Mouse (Mus musculus) cerebellum, adult 8-10 months (tissue): ENCODE measurements around the gene Calhm5.
A peak's percentile ranks its signal among the peaks of the same experiment; 100 is the strongest.

Source experiments
- DNase-seq: peaks from one replicate; pipeline ENCODE4 v3.0.0; 2022

Gene Calhm5

DNA sequence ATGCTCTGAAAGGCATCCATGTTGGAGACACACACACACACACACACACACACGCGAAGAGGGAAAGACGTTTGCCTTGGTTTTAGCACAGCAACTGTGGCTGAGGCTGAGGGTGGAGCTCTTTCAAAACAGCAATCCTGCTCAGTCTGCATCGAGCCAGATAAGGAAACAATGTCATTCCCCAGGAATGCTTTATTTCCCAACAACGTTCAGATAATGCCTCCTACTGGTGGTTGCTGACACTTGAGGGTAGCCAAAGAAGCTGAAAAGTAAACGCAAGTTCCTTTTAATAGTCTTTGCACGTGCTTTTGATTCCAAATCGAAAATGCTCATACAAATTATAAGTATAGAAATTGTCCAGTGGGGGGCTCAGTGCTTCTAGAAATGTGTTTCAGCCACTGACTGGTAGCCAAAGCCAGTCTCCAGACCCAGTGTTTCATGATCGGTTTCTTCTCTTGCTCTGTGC, at the start of gene Calhm5:
Calhm5 (minus strand) TSS at position 102 of the 466 bp plus-strand sequence.
- peak; percentile 4 for DNase-seq

DNA sequence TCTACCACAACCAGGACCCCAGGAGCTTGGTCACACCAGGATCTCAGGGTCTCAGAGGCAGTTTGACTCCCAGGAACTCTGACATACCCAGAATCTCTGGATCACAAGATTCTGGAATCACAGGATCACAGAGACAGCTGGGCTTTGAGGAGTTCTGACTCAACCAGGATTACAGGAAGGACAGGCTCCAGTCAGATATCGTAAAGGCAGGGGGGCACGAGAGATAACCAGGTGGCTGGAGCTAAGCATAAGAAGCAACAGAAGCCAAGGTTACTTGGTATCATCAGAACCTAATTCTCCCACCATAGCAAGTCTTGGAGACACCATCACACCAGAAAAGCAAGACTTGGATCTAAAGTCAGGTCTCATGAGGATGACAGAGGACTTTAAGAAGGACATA, 45.4 kb upstream of the Calhm5 start:
- DNase-seq: no peak

DNA sequence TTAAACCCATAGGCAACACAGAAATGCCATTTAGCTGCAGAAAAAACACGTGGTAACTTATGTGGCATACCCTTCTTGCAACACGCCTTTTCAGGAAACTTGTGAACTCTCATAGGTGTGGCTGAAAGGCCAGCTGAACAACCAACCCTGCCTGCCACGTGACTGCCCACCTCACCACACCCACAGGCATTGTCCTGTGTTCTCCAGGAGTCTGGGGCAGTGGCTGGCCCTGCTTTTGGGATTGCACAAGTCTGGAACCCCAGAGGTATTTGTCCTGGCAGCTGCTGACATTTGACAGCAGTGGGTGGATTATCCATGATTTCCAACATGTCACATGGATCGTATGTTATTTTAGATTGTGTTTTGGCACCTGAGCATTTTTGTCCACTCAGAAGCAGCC, 43.4 kb upstream of the Calhm5 start:
- DNase-seq: no peak

- no peak for DNase-seq
Measured at GRCm38 (mm10) chr10:34138027-34138426, 41.7 kb upstream of the Calhm5 start.

DNA sequence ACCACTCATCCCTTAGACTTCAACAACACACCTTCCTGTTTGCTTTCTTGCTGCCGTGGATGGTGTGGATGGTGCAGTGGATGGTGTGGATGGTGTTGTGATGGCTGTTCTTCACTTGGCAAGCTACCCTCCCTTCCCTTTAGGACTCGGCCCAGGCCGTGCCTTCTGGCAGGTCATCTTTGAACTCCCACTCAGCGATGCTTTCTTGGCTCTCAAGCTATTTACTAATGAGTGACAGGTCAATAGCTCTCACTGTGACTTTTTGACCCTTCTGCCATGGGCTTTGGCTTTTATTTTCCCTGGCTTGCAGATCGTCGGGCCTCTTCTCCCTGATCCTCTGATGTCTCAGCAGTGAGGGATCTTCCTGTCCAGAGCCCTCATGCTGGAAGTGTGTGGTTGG, 40.1 kb upstream of the Calhm5 start:
- no peak for DNase-seq

DNA sequence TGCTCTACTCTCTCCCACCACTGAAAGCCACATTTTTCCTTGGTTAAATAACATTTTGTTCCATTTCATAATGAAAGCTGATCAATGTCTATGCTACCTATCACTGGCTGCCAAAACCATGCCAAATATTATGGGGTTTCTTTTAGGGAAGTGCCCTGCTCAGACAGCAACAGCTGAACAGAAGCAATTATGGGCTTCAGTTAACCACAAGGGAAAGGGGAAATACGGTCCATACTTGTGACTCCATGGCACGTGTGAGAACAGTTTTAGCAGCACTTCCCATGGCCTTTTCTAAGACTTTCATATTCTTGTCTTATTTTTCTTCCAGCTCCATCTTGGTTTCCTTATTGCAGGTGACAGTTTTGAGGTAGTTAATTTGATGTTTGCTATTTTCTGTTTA, 35.0 kb upstream of the Calhm5 start:
- DNase-seq: no peak

DNA sequence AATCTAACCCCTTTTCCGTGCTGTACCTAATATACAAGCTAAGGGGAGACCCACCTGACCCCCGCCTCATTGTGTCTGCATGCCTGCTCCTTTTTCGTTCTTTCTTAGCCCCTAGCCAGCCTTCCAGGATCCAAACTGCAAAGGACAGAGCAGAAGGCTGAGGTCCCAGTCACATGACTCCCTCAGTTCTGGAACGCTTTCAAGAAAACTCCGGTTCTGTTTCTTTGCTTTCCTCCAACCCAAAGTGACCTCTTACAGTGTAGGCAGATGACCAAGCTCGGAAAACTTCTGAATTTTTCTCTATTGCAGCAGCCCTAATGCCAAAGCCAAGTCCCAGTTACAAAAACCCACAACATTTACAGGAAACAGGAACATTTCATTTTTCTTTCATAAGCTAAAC, 32.1 kb upstream of the Calhm5 start:
- no peak for DNase-seq

DNA sequence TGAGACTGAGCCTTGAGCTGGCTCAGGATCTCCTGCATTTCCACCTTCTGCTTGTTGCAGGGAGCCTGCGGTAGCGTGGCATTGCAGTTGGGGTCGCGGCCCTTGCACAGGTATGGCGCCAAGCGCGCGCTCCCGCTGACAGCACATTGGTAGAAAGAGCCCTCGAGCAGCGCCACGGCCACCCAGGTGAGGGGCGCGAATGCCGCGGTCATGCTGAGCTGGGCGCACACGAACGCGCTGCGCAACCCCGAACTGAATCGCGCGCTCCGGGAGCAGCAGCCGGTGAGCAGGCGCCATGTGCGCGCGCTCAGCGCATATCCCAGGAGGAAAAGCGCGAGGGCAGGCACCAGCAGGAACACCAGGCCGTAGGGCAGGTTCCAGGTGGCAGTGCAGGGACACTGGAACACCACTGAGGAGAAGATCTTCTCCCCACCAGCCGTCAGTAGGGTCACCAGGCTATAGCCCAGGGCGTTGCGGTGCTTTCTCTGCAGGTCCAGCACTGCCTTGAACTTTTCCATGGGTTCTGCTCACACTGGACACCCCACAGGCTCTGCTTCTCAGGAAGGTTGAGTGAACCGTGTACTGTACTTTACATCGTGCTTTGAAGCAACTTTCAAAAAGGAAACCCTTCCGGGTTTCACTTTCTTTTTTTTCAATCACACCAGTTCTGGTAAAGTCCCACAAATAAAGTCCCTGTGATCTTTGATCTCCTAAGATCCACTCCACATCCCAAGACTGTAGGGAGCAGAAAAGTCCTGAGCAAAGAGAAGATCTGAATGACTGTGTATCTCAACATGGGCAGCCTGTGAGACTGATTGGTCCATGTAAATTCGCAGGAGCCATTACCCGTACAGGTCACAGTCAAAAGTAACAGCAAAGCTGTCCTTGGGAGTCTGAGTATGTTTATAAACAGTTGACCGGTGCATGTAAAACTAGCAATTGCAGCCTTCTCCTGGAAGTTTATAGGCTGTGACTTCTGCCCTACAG, 31.4 kb upstream of the Calhm5 start, which contains the start of gene Calhm6:
Calhm6 (minus strand) TSS at position 593 of the 987 bp plus-strand sequence.
- DNase-seq: no peak

DNA sequence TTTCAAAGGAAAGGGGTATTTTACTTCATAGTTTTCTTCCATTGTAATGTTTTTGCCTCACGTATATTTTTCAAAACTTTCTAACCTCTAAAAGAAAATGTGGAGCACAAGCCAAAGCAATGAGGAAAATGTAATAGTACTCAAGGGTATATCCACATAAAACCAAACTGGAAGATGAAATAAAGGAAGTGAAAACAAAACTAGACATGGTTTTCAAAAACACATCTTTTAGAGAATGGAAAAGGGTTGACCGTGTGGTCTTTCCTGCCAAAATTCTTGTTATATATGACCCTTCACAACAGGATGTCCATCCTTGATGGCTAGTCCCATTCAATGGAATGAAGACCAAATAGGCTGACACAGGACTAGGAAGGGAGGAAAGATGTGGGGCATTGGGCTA, 22.1 kb upstream of the Calhm5 start:
- no peak for DNase-seq

- no peak for DNase-seq
Measured at GRCm38 (mm10) chr10:34117770-34118169, 21.5 kb upstream of the Calhm5 start.

DNA sequence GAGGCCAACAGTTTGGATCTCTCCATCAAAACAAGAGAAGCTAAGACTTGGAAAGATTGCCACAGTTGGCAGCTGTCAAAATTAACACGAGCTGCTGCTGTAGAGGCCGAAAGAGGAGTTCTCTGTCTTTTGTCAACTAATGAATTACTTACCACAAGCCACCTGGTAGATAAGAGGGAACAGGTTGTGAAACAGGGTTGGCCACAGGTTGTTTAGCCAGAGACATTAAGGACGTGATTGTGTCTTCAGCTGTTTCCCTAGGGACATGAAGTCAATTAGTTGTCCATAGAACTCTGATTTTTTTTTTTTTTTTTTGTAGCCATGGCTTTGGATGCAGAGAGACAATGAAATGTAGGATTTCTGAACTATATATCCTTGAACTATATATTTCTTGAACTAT, 20.8 kb upstream of the Calhm5 start:
- DNase-seq: no peak

DNA sequence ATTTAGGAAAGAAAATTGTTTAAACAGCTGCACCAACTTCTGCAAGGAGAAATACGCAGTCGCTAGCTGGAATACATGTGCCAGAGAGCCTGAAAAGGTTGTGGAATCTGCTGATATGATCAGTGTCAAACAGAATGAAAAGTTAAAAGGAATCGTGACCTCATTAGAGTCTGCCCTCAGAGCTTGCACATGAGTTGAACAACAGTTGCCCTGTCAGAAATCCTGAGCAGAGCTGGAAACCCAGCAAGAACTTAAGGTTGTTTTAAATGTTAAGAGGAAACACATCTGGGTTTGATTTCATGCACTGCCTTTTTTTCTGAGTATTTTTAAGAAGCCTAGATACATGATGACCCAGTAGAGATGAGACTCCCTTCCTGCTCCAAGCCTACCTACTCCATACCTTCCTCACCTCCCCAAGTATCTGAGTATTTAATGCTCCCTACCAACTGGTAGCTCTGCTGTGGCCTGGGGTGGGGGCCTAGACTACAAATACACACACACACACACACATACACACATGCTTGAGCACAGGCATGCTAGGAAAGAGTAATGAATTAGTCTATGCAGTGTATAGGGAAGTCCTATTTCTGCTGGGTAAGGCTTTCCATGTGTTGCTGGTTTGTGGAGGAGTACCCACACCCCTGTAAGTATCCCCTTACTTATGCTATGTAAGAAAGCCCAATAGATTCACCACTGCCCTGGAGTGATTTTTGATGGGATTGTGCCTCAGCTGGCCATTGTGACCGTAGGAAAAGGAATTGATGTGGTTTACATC, 15.8 kb upstream of the Calhm5 start:
- DNase-seq: no peak

DNA sequence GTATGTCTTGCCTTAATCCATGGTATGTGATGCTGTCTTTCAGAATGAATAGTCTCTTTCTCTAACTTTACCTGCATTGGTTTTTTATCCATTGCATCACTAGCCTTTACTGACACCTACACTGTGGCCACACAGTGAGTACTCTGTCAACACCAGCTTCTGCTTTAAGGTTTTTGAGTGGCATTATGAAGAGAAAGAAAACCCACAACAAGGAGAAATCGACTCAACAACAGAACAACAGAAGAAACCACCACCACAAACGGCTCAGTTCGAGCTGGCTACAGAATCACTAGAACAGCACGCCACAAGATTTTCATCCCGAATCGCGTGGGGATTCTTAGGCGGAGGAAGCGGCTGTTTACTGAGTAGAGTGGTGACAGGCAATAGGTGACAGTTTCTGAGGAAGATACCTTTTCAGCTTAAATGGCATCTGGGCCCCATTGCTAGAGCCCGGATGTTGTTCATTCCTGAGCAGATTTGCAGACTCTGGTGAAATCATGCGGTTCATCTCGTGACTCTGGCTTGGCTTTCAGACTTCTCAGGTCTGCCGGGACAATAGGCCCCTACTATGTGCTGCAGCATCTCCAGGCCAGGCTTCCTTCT, 14.6 kb upstream of the Calhm5 start:
- DNase-seq: no peak

DNA sequence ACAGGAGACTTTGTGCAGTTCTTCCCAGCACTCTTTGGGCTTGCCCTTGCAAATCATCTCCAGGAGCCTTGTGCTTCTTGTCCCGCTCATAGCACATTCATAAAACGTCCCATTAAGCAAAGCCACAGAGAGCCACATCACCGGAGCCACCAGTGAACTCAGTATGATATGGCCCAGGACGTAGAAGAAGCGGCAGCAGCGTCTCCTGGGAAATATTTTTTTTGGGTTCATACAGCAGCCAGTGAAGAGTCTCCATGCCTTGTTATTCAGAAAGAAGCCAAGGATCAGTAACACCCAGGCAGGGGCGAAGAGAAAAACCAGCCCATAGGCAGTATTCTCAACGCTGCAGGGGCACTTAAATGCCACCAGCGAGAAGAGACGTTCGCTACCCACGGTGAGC, 355 bp downstream of the Calhm5 start:
- DNase-seq: peak; percentile 3

GRCm38 (mm10) chr10:34095147-34095546, 1.2 kb downstream of the Calhm5 start:
- no peak for DNase-seq

GRCm38 (mm10) chr10:34091888-34092287, 4.4 kb downstream of the Calhm5 start:
- no peak for DNase-seq

GRCm38 (mm10) chr10:34090481-34090880, 5.8 kb downstream of the Calhm5 start:
- DNase-seq: no peak

DNA sequence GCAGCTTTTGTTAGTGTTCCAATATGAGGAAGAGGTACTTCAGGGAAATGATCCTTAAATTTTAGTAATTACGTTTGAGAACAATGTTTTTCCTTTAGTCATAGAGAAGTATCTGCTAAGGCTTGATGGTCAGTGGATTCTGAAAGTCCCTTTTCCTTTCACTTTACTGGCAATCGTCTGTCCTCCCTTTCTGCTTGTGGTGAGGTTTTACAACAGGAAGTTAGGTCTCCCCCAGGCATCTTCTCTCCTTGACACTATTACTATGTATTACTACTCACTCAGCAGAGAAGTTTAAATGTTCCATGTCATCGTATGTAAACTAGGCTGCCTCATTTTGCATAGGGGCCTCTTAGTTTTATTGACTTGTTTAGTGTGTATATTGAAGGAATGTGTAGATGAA, 6.8 kb downstream of the Calhm5 start:
- DNase-seq: no peak

DNA sequence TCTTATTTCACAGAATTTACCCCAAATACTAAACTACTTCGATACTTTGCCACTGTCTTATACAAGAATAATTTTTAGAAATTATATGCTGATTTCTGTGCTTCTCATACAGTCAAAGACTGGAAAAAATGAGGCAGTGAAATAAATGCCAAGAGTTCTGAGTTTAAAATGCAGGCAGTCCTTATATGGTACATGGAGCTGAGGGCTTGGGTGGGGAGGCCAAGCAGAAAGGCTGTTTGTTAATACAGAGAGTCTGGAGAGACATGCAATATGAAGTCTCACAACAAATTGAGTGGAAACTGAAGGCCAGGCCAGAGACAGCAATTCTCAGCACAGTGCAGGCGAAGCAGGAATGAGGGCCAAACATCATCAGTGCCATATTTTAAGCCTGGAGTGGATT, 7.8 kb downstream of the Calhm5 start:
- DNase-seq: no peak

- DNase-seq: no peak
Measured at GRCm38 (mm10) chr10:34086514-34086913, 9.8 kb downstream of the Calhm5 start.

DNA sequence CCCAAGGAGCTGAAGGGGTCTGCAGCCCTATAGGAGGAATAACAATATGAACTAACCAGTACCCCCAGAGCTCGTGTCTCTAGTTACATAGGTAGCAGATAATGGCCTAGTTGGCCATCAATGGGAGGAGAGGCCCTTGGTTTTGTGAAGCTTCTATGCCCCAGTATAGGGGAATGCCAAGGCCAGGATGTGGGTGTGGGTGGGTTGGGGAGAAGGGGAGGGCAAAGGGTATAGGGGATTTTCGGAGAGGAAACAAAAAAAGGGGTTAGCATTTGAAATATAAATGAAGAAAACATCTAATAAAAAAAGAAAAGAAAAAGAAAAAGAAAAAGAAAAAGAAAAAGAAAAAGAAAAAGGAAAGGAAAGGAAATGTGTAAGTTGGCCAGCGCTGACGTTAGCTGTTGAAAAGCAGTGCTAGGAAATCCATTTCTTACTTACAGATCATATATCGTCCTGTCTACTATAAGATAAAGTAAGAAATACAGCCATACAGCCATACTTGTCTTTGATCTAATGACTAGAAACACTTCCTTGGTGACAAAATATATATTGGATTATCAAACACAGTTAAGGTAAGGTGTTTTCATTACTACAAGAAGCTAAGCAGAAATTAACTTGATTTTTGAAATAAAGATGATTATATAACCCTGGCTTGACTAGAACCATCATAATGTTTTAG, 21.7 kb downstream of the Calhm5 start:
- no peak for DNase-seq

DNA sequence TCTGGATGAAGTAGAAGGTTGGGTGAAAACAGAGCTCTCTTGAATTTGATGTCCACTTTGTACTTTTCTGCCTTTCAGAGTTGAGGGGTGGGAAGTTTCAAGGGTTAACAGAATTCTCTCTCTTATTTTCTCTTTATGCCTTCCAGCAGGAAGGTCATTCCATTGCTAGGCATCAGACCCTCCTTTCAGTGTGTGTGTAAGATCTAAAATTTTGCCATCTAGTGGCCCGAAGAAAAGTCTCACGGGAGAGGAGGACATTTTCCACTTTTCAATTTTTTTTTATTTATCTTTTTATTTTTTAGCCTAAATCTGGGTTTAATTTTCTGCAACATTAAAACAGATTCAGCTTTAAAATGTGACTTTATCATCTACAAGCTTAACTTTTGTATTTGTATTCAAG, 24.7 kb downstream of the Calhm5 start:
- DNase-seq: no peak

- no peak for DNase-seq
Measured at GRCm38 (mm10) chr10:34070999-34071492, 25.3 kb downstream of the Calhm5 start.
